Mouse (Mus musculus) heart, adult 2 months (tissue): ENCODE results near the gene Ttc25.

Source experiments
- CTCF ChIP-seq: fragments of 200-600 bp; IDR thresholded peaks from 2 replicates; pipeline ENCODE4 v1.8.1; 2022; ENCODE audit warnings: antibody characterized with exemption, mild to moderate bottlenecking, moderate library complexity
- EP300 ChIP-seq: fragments of 200-500 bp; IDR thresholded peaks from 2 replicates; pipeline ENCODE4 v1.6.1; 2011; ENCODE audit warnings: low read depth, low read length, control low read depth; ENCODE audit not compliant: insufficient read depth
- POLR2A ChIP-seq: fragments of 200-500 bp; IDR thresholded peaks from 2 replicates; pipeline ENCODE4 v1.6.1; 2011; ENCODE audit warnings: mild to moderate bottlenecking, low read depth, low read length, control low read depth; ENCODE audit not compliant: insufficient read depth

GRCm38 (mm10) chr11:100555583-100555982, 10.2 kb downstream of the Ttc25 start:
- TF ChIP-seq POLR2A (no peak), CTCF (peak; percentile 78), EP300 (no peak)
